In genomic region chr17:81044356-81044755, GRCm38 (mm10) we compare ENCODE assay signal across 11 mouse cellular contexts.
"Had no signal": no experiment of that assay in that cellular context is flagged by ENCODE, and none has a peak within 500 bp of the region (broad histone marks: within the 10 kb centered on the region; RNA-seq: fewer than 3 reads in every experiment).

No protein-coding gene starts in this region.

- H3K27me3 ChIP-seq: liver, embryonic 13.5 days; midbrain, embryonic 13.5 days had no signal

- H3K9ac ChIP-seq: liver, embryonic 13.5 days; midbrain, embryonic 13.5 days had no signal

- H3K4me1 ChIP-seq: midbrain, embryonic 13.5 days had no signal

- H3K27ac ChIP-seq: kidney, postnatal 0 days; left cerebral cortex, adult 2 months; liver, embryonic 13.5 days; midbrain, embryonic 13.5 days had no signal

- DNase-seq: kidney, postnatal 36 days; layer of hippocampus, postnatal 36 days; liver, embryonic 13.5 days; lung, adult 2 months; lung, postnatal 14 days; lung, postnatal 4 days; thymus, adult 18-20 months; thymus, postnatal 36 days had no signal

- ATAC-seq: midbrain, embryonic 13.5 days had no signal

- H3K4me2 ChIP-seq: liver, embryonic 13.5 days; midbrain, embryonic 13.5 days had no signal

- H3K9me3 ChIP-seq: liver, embryonic 13.5 days; midbrain, embryonic 13.5 days had no signal

- H3K4me3 ChIP-seq: left cerebral cortex, adult 2 months; liver, embryonic 13.5 days; midbrain, embryonic 13.5 days had no signal
